Comparison of ENCODE assay signal across 14 mouse cellular contexts in genomic region chr2:149666412-149666811, GRCm38 (mm10).
DNase-seq lines count a peak whose midpoint lies in the region; ATAC-seq and TF ChIP-seq lines count a peak whose summit lies in the region.
"Had no signal": no experiment of that assay in that cellular context is flagged by ENCODE, and none has a peak within 500 bp of the region (broad histone marks: within the 10 kb centered on the region; RNA-seq: fewer than 3 reads in every experiment).

No protein-coding gene starts in this region.

- intact Hi-C loops in left cerebral cortex, postnatal 36 days (cut with DNase I), result no loop called here
- intact Hi-C loops in heart, postnatal 36 days (cut with DNase I), result no loop called here

- H3K27me3 ChIP-seq in forebrain, embryonic 13.5 days, result no peaks in the 10 kb centered on the region
- H3K27me3 ChIP-seq in forebrain, embryonic 11.5 days (ENCODE audit: control insufficient read depth, insufficient read depth, low read length), result no peaks in the 10 kb centered on the region
- H3K27me3 ChIP-seq: heart, embryonic 12.5 days; neural tube, embryonic 12.5 days had no signal

- no peak for DNase-seq in forebrain, embryonic 11.5 days (ENCODE audit: low spot score)
- peak; percentile 3 for DNase-seq in ZHBTc4 (ENCODE audit: low read depth, low spot score)
- peak; percentile 24 to 75 for DNase-seq in layer of hippocampus, adult 2 months (ENCODE audit: low spot score in 2 of 2)
- DNase-seq in left cerebral cortex, postnatal 36 days (ENCODE audit: low spot score in 2 of 2), result peak; percentile 18 to 34
- no peak for DNase-seq in heart, adult 18-20 months
- DNase-seq in heart, postnatal 36 days, result no peak
- no peak for DNase-seq in B cell, adult 2 months
- DNase-seq: cerebellum, adult 11 months had no signal

- no peak overlapping the region for H3K4me3 ChIP-seq in forebrain, embryonic 13.5 days
- no peak overlapping the region for H3K4me3 ChIP-seq in forebrain, embryonic 11.5 days (ENCODE audit: low read depth, low read length)
- no peak overlapping the region for H3K4me3 ChIP-seq in layer of hippocampus, adult 2 months
- H3K4me3 ChIP-seq: heart, embryonic 12.5 days; limb, embryonic 10.5 days; neural tube, embryonic 12.5 days had no signal

- no peaks in the 10 kb centered on the region for H3K9me3 ChIP-seq in forebrain, embryonic 13.5 days (replicated peaks)
- no peaks in the 10 kb centered on the region for H3K9me3 ChIP-seq in forebrain, embryonic 11.5 days (ENCODE audit: control insufficient read depth, low read length)
- H3K9me3 ChIP-seq: G1E; heart, embryonic 12.5 days; limb, embryonic 10.5 days; neural tube, embryonic 12.5 days had no signal

- H3K4me2 ChIP-seq in forebrain, embryonic 13.5 days, result no peak overlapping the region
- no peak overlapping the region for H3K4me2 ChIP-seq in forebrain, embryonic 11.5 days (ENCODE audit: low read depth, low read length, severe bottlenecking)
- H3K4me2 ChIP-seq: heart, embryonic 12.5 days; neural tube, embryonic 12.5 days had no signal

- H3K9ac ChIP-seq in forebrain, embryonic 13.5 days, result no peak overlapping the region
- H3K9ac ChIP-seq in forebrain, embryonic 11.5 days (ENCODE audit: low read length), result no peak overlapping the region
- H3K9ac ChIP-seq: heart, embryonic 12.5 days; neural tube, embryonic 12.5 days had no signal

- no peak for TF ChIP-seq CTCF in layer of hippocampus, adult 2 months (conservative IDR thresholded peaks at IDR 0.05)

- peak; percentile 83; the same call in 1 of the 2 replicates for ATAC-seq in forebrain, embryonic 13.5 days
- no peak for ATAC-seq in forebrain, embryonic 11.5 days (replicated peaks; ENCODE audit: low FRiP score)
- ATAC-seq: intestine, postnatal 0 days had no signal

- H3K27ac ChIP-seq in forebrain, embryonic 13.5 days, result no peak overlapping the region
- H3K27ac ChIP-seq in forebrain, embryonic 11.5 days (ENCODE audit: low read depth, low read length), result no peak overlapping the region
- peak overlapping the region; percentile 66 for H3K27ac ChIP-seq in layer of hippocampus, adult 2 months
- H3K27ac ChIP-seq: limb, embryonic 10.5 days; neural tube, embryonic 12.5 days had no signal

- H3K36me3 ChIP-seq in forebrain, embryonic 13.5 days (ENCODE audit: poor library complexity, severe bottlenecking), result no peaks in the 10 kb centered on the region
- no peaks in the 10 kb centered on the region for H3K36me3 ChIP-seq in forebrain, embryonic 11.5 days (ENCODE audit: control insufficient read depth, insufficient read depth, low read length)
- H3K36me3 ChIP-seq: G1E; heart, embryonic 12.5 days; limb, embryonic 10.5 days; neural tube, embryonic 12.5 days had no signal

- WGBS in forebrain, embryonic 13.5 days, result 72% methylated on average over 3 of the region's 3 CpGs
- WGBS in forebrain, embryonic 11.5 days, result 84% methylated on average over 3 of the region's 3 CpGs

- H3K4me1 ChIP-seq in forebrain, embryonic 13.5 days, result no peaks in the 10 kb centered on the region
- H3K4me1 ChIP-seq in forebrain, embryonic 11.5 days (replicated peaks; ENCODE audit: control insufficient read depth, insufficient read depth, low read length), result no peaks in the 10 kb centered on the region
- H3K4me1 ChIP-seq: heart, embryonic 12.5 days; limb, embryonic 10.5 days; neural tube, embryonic 12.5 days had no signal

Comparison
In these comparisons a context has a peak if more than half of its experiments do, and no peak if none do; other contexts are left out.
1. DNase-seq: peak in ZHBTc4 (single experiment), layer of hippocampus, adult 2 months (2 of 2) and left cerebral cortex, postnatal 36 days (2 of 2); none in forebrain, embryonic 11.5 days (single experiment), heart, adult 18-20 months (0 of 2), heart, postnatal 36 days (0 of 2) and B cell, adult 2 months (0 of 2).